Mouse (Mus musculus) olfactory bulb, adult 2 months (tissue): Measurements from ENCODE around the gene Suds3.

ENCODE experiments used
- CTCF ChIP-seq: fragments of 200-500 bp; IDR thresholded peaks from 2 replicates; pipeline ENCODE4 v1.5.1; 2012; ENCODE audit warnings: low read depth, mild to moderate bottlenecking, low read length, moderate library complexity; ENCODE audit not compliant: insufficient read depth
- POLR2A ChIP-seq: fragments of 200-500 bp; IDR thresholded peaks from 2 replicates; pipeline ENCODE4 v1.6.1; 2012; ENCODE audit warnings: mild to moderate bottlenecking, low read depth, low read length, moderate library complexity; ENCODE audit not compliant: insufficient read depth

DNA sequence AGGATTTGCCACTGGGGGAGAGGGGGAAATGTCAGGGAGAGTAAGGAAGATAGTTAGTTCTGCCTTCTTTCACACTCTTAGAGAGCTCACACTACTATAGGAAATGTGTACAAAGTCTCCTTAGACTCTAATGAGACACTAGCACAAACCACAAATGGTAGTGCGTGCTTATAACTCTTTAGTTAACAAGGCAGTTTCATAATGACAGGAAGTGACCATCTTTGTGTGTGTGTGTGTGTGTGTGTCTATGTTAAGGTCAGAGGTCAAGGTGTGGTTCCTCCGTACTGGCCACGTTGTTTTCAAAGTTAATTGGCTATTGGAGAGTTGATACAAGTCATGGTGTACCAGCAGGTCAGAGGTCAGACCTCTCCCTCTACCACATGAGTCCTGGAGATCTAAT, 26.8 kb downstream of the Suds3 start:
- TF ChIP-seq CTCF (no peak), POLR2A (no peak)
